Mouse (Mus musculus): ENCODE data around the gene Ubxn10.
A peak's percentile ranks its signal among the peaks of the same experiment; 100 is the strongest.

Gene Ubxn10

GRCm38 (mm10) chr4:138734105-138734504 lies 2.9 kb downstream of the Ubxn10 start:
- no peak for DNase-seq (ENCODE audit: low read depth, low spot score)

GRCm38 (mm10) chr4:138729018-138729703 lies 7.8 kb downstream of the Ubxn10 start:
- DNase-seq (ENCODE audit: low read depth, low spot score) = no peak

- no peak for DNase-seq (ENCODE audit: low read depth, low spot score)
Measured at GRCm38 (mm10) chr4:138725751-138726150, 11.2 kb downstream of the Ubxn10 start.

GRCm38 (mm10) chr4:138725127-138725461 lies 11.9 kb downstream of the Ubxn10 start:
- peak; percentile 78 for DNase-seq (ENCODE audit: low read depth, low spot score)

GRCm38 (mm10) chr4:138724354-138725126 lies 12.4 kb downstream of the Ubxn10 start, which contains the start of gene Pla2g2c:
Pla2g2c (plus strand) TSS chr4:138724792.
- no peak for DNase-seq (ENCODE audit: low read depth, low spot score)

GRCm38 (mm10) chr4:138723493-138724281 lies 13.3 kb downstream of the Ubxn10 start:
- no peak for DNase-seq (ENCODE audit: low read depth, low spot score)

GRCm38 (mm10) chr4:138719264-138719596 lies 17.7 kb downstream of the Ubxn10 start:
- no peak for DNase-seq (ENCODE audit: low read depth, low spot score)

GRCm38 (mm10) chr4:138718586-138719263 lies 18.2 kb downstream of the Ubxn10 start:
- no peak for DNase-seq (ENCODE audit: low read depth, low spot score)

GRCm38 (mm10) chr4:138716697-138717096 lies 20.3 kb downstream of the Ubxn10 start:
- DNase-seq (ENCODE audit: low read depth, low spot score) = no peak

- no peak for DNase-seq (ENCODE audit: low read depth, low spot score)
Measured at GRCm38 (mm10) chr4:138714186-138714585, 22.8 kb downstream of the Ubxn10 start.

- no peak for DNase-seq (ENCODE audit: low read depth, low spot score)
Measured at GRCm38 (mm10) chr4:138712621-138713020, 24.3 kb downstream of the Ubxn10 start.

DNA sequence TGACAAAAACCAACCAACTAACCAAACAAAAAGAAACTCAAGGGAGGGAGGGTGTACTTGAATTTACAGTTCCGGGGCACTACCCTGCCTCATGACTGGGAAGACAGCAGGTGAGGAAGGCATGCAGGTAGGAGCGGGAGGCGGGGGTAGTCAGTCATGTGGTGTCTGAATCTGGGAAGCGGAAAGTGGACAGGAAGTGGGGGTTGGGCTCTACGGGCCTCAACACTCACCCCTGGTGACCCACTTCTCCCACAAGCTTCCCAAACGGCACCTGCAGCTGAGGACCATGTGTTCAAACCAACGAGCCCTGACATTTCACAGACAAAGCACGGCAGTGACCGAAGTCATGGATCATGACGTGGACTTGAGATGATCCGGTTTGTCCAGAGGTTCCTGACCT lies 24.9 kb downstream of the Ubxn10 start:
- DNase-seq (ENCODE audit: low read depth, low spot score) = no peak

DNA sequence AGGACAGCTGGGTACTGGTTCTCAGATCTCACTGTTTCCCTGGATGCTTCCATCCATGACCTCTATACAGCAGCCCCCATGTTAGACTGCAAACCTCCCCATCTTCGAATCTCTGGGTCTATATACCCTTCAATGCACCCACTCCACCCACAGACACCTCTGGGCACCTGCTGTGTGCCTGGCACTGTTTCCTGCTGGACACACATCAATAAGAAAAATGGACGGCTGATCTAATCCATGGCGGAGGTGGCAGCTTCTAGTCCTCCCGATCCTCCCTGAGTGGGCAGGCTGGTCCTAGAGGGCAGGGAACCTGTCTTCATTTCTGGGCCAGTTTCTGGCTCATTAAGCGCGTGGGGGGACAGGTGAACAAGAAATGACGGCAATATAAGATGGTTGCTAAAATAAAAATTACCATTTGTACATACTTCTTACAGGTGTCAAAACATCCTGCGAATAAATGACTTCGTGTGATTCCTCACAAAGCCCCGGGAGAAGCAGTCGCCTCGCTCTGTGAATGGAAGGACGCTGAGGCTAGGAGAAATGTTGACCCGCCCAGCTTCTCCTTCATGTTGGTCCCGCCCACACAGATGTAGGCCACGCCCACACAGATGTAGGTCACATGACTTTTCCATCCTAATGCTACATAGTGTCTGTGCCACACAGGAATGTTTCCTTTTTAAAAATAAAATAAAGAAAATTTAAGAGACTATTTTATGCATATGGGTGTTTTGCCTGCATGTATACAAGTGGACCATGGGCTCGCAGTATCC lies 25.7 kb downstream of the Ubxn10 start:
- DNase-seq (ENCODE audit: low read depth, low spot score) = peak; percentile 84

DNA sequence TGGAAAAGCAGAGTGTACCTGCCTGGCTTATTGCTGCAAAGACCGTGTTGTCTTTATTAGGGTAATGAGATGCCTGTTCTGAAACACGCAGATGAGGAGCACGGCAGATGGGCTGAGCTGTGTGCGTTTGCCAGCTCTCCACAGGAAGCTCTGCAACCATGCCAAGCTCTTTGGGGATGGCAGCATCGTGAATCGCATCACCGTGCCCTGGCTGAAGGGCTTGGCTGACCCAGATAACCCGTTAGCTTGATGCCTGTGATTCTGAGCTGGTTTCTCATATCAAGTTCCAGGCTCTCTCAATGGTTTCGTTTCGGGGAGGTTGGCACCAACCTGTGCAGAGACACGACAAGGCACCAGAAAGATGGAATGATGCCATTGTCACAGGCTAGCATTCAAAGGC lies 26.3 kb downstream of the Ubxn10 start:
- DNase-seq (ENCODE audit: low read depth, low spot score) = no peak

GRCm38 (mm10) chr4:138709944-138710343 lies 27.0 kb downstream of the Ubxn10 start:
- no peak for DNase-seq (ENCODE audit: low read depth, low spot score)

- DNase-seq (ENCODE audit: low read depth, low spot score) = no peak
Measured at GRCm38 (mm10) chr4:138709246-138709645, 27.7 kb downstream of the Ubxn10 start.

DNA sequence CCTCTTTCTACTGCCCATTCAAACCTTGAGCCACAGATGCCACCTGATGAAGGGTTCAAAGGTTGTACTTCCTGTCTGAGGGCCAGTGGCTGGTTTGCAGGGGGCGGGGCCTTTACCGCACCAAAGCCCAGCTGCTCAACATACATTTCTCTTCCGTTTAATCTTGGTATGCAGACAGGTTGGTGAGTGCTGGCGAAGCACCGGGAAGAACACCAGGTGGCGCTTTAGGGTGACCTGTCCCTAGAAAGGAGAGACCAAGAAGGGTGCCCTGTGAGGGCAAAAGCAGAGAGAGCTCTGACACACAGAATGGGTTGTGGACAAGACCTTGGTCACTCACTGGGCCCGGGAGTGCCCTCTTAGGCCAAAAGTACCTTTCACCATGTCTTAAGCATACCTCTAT lies 28.3 kb downstream of the Ubxn10 start:
- peak; percentile 93 for DNase-seq (ENCODE audit: low read depth, low spot score)

GRCm38 (mm10) chr4:138706620-138707019 lies 30.3 kb downstream of the Ubxn10 start:
- DNase-seq (ENCODE audit: low read depth, low spot score) = peak; percentile 97

GRCm38 (mm10) chr4:138704169-138704568 lies 32.8 kb downstream of the Ubxn10 start:
- DNase-seq (ENCODE audit: low read depth, low spot score) = peak; percentile 39

- DNase-seq (ENCODE audit: low read depth, low spot score) = no peak
Measured at GRCm38 (mm10) chr4:138703591-138703990, 33.4 kb downstream of the Ubxn10 start.

- peak; percentile 60 for DNase-seq (ENCODE audit: low read depth, low spot score)
Measured at GRCm38 (mm10) chr4:138702528-138702927, 34.4 kb downstream of the Ubxn10 start.
